Mouse (Mus musculus) erythroblast, embryonic 14.5 days (primary cell): Measurements from ENCODE around the gene Vasn. TPM values are rescaled to one million over a fixed set of nuclear protein-coding genes. Genes with fewer than 3 reads are reported as not detected.

Experiments
- H3K27me3 ChIP-seq: 2 replicates; pipeline ENCODE4 v1.6.1; 2012; ENCODE audit warnings: inconsistent platforms; ENCODE audit not compliant: control insufficient read depth
- H3K36me3 ChIP-seq: 2 replicates; pipeline ENCODE4 v1.6.1; 2012; ENCODE audit warnings: mild to moderate bottlenecking, inconsistent platforms; ENCODE audit not compliant: control insufficient read depth
- H3K4me1 ChIP-seq: 2 replicates; pipeline ENCODE4 v1.6.1; 2012; ENCODE audit warnings: inconsistent platforms; ENCODE audit not compliant: control insufficient read depth
- H3K4me3 ChIP-seq: replicated peaks from 2 replicates; pipeline ENCODE3; 2012; ENCODE audit warnings: moderate library complexity, mild to moderate bottlenecking, inconsistent platforms
- H3K9me3 ChIP-seq: 2 replicates; pipeline ENCODE4 v1.6.1; 2012; ENCODE audit warnings: low read length, inconsistent platforms, mixed read lengths; ENCODE audit not compliant: control insufficient read depth
- GATA1 ChIP-seq: IDR thresholded peaks from 2 replicates; pipeline ENCODE4 v1.6.1; 2012; ENCODE audit warnings: low read length, inconsistent platforms, mixed read lengths
- TAL1 ChIP-seq: IDR thresholded peaks from 3 replicates; pipeline ENCODE4 v1.6.1; 2012; ENCODE audit warnings: low read length, inconsistent platforms, mixed read lengths
- polyA plus RNA-seq: library from polyadenylated mRNA; stranded (reverse); fragments of >175 nt; gene quantifications from 2 replicates; pipeline ENCODE4 v1.2.3, GENCODE M21; 2012

Vasn gene
- polyA plus RNA-seq, 1 experiment, result 0.01 TPM

DNA sequence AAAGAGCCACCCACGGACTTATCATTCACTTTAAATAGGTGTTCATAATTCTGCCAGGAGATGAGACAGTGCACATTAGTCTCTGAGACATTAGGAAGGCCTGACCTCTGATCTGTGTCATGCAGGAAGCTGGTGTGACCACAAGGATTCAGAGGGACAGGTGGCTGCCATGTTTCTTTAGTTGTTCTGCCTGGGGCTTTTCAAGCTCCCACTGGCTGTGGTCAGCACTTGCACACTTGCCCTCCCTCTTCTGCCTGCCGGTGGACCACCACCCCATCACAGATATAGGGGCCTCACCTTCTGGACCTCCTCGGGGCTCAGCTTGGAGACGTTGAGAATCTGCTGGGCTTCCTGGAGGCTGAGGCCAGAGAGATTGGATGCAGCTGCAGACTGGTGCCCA, 22.9 kb upstream of the Vasn start:
- TF ChIP-seq GATA1 (no peak), TAL1 (no peak)
- H3K27me3 ChIP-seq, result no peaks in the 10 kb centered on the region
- H3K4me1 ChIP-seq, result peaks cover 8% of the 10 kb centered on the region
- no peaks in the 10 kb centered on the region for H3K9me3 ChIP-seq
- peaks cover 75% of the 10 kb centered on the region for H3K36me3 ChIP-seq
- H3K4me3 ChIP-seq, result no peak overlapping the region

GRCm38 (mm10) chr16:4624074-4624473, 15.7 kb upstream of the Vasn start:
- Histone ChIP-seq H3K36me3 (peaks cover 37% of the 10 kb centered on the region), H3K4me3 (peak overlapping the region; percentile 81), H3K27me3 (no peaks in the 10 kb centered on the region), H3K4me1 (peaks cover 52% of the 10 kb centered on the region), H3K9me3 (no peaks in the 10 kb centered on the region)
- no peak for TF ChIP-seq GATA1
- TF ChIP-seq TAL1, result no peak

DNA sequence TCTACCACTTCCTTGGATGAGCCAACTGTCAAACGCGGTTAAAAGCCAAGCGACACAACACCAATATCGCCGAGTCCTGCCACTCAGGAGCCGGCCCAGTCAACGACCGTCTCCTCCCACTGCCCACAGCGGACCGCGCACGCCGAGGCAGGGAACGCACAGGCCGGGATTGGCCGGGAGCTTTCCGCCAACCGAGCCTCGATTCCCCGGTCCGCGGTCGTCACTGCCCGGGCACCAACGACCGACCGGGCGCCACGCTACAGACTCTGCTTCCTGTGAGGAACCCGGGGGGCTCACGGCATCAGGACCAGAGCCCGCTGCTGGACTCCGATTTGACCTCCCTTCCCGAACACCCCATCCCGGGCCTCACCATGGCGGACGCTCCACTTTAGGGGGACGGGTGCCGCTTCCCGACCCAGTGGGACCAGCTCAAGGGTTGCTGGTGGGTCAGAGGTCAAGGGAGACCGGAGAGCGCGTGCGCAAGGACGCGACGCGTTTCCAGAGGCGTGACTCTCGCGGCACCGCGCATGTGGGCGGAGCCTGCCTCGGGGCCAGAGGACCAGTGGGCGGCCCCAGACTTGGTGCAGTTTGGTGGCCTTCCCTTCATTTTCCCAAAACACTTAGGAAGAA, 15.1 kb upstream of the Vasn start, which contains the start of gene Pam16:
Gene Pam16 (minus strand): TSS at position 508 of the 630 bp plus-strand sequence.
- no peak for TF ChIP-seq GATA1
- no peak for TF ChIP-seq TAL1
- H3K27me3 ChIP-seq, result no peaks in the 10 kb centered on the region
- no peaks in the 10 kb centered on the region for H3K9me3 ChIP-seq
- peaks cover 36% of the 10 kb centered on the region for H3K36me3 ChIP-seq
- H3K4me3 ChIP-seq, result peak within 1 kb of the TSS; percentile 81
- peaks cover 52% of the 10 kb centered on the region for H3K4me1 ChIP-seq

DNA sequence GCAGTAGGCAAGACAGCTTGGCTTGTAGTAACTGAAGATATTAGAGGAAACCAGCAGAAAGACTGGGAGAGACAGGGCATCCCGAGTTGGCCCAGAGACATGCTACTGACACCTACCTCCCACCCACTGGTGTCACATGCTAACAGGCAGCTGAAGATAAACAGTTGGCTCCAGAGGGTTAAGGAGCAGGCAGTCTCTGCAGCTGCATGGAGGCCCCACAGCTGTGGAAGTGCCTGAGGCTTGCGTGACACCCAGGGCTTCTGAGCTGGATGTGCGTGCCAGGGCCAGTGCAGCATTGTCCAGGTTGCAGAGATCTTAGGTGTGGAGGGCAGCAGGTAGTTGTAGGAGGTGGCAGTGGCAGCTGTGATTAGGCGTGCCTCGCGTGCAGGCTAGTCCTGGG, 12.6 kb upstream of the Vasn start:
- H3K27me3 ChIP-seq, result no peaks in the 10 kb centered on the region
- H3K4me1 ChIP-seq, result peaks cover 41% of the 10 kb centered on the region
- no peak overlapping the region for H3K4me3 ChIP-seq
- TF ChIP-seq TAL1, result no peak
- TF ChIP-seq GATA1, result no peak
- H3K9me3 ChIP-seq, result no peaks in the 10 kb centered on the region
- H3K36me3 ChIP-seq, result peaks cover 36% of the 10 kb centered on the region

DNA sequence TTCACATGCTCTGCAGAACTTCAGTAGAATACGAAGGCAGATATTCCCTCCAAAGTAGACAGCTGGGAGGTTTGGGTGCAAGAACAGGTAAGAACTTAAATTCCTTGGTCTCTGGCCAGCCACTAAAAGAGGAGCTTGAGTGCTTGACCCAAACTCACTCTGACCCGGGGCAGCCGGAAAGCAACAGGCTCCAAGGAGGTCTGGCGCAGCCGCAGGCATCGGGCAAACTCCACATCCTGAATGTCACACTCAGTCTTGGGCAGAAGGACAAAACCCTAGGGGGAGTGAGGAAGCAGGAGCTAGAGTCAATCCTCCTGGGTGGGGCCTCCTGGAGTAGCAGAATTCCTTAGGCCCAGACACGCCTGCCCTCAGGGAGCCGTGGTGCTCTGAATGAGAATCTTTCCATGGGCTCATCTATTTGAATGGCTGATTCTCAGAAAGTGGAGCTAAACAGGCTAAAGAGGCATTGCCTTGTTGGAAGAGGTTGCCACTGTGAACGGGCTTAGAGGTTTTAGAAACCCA, 10.8 kb upstream of the Vasn start:
- Histone ChIP-seq H3K4me1 (peaks cover 24% of the 10 kb centered on the region), H3K4me3 (no peak overlapping the region), H3K36me3 (peaks cover 43% of the 10 kb centered on the region), H3K27me3 (no peaks in the 10 kb centered on the region), H3K9me3 (no peaks in the 10 kb centered on the region)
- TF ChIP-seq TAL1 (no peak), GATA1 (no peak)

- Histone ChIP-seq H3K4me3 (no peak overlapping the region), H3K4me1 (peaks cover 15% of the 10 kb centered on the region), H3K27me3 (no peaks in the 10 kb centered on the region), H3K36me3 (peaks cover 53% of the 10 kb centered on the region), H3K9me3 (no peaks in the 10 kb centered on the region)
- no peak for TF ChIP-seq TAL1
- no peak for TF ChIP-seq GATA1
These were observed 9.8 kb upstream of the Vasn start for GRCm38 (mm10) chr16:4629950-4630349.

DNA sequence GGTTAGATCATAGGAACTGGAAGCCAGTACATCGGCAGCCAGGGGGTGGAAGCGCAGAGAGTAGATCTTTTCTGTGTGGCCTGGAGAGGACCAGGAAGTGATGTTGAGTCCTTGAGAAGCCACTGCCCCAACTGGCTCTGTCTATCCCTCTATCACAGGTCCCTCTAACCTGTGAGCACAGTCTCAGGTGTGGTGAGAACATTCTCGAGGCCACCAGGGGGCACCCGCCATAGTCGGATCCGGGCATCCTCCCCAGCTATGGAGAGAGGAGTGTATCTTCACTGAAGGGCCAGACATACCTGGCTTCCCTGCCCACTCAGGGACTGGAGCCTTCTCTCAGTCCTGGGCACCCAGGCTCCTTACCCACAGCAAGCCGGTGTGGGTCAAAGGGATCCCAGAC, 7.7 kb upstream of the Vasn start:
- Histone ChIP-seq H3K36me3 (peaks cover 49% of the 10 kb centered on the region), H3K9me3 (no peaks in the 10 kb centered on the region), H3K4me1 (peaks cover 24% of the 10 kb centered on the region), H3K4me3 (no peak overlapping the region), H3K27me3 (no peaks in the 10 kb centered on the region)
- TF ChIP-seq GATA1, result no peak
- no peak for TF ChIP-seq TAL1

DNA sequence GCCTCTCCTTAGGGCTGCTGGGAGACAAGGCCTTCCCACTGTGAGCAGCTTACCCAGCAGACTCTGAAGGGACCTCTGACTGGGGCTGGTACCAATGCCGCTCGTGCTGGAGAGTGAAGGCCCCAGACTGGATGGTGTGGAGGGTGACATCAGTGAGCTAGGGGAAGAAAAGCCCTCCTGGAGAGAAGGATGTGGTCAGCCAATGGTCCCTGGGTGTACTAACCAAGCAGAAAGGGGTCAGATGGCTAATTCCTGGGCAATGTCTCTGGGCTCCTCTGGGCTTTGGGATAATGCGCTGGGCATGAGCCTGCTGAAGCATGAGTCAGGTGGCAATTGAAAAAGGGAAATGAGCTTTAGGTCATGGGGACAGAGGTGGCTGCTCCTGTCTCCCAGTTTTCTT, 6.1 kb upstream of the Vasn start:
- H3K9me3 ChIP-seq, result no peaks in the 10 kb centered on the region
- TF ChIP-seq GATA1, result no peak
- TF ChIP-seq TAL1, result no peak
- H3K36me3 ChIP-seq, result peaks cover 44% of the 10 kb centered on the region
- H3K4me1 ChIP-seq, result peaks cover 24% of the 10 kb centered on the region
- H3K4me3 ChIP-seq, result no peak overlapping the region
- no peaks in the 10 kb centered on the region for H3K27me3 ChIP-seq

GRCm38 (mm10) chr16:4634681-4635080, 5.1 kb upstream of the Vasn start:
- peaks cover 44% of the 10 kb centered on the region for H3K36me3 ChIP-seq
- peaks cover 33% of the 10 kb centered on the region for H3K4me1 ChIP-seq
- no peaks in the 10 kb centered on the region for H3K27me3 ChIP-seq
- H3K9me3 ChIP-seq, result no peaks in the 10 kb centered on the region
- no peak overlapping the region for H3K4me3 ChIP-seq
- TF ChIP-seq GATA1 (no peak), TAL1 (no peak)

DNA sequence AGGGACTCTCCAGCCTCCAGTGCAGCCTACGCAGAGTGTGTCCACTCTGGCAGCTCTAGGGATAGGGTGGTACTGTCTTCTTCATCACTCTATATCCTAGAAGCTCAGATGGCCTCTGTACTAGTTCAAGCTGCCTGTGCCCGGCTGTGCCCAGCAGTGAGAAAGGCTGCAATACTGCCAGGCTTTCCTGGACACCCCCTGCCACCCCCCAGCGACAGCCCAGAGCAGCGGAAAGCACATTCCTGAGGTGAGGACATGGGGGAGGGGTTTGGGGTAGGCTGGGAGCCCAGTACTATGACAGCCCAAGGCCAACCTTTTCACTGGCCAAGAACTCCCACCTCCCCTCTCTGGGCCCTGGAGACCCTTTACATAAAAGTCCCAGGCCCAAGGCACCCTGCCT, 4.0 kb upstream of the Vasn start:
- TF ChIP-seq GATA1 (no peak), TAL1 (no peak)
- H3K9me3 ChIP-seq, result no peaks in the 10 kb centered on the region
- no peaks in the 10 kb centered on the region for H3K27me3 ChIP-seq
- peaks cover 41% of the 10 kb centered on the region for H3K36me3 ChIP-seq
- peaks cover 44% of the 10 kb centered on the region for H3K4me1 ChIP-seq
- no peak overlapping the region for H3K4me3 ChIP-seq
